Mouse (Mus musculus): ENCODE results near the gene Gm17334. TPM values are rescaled to one million over a fixed set of nuclear protein-coding genes. Genes with fewer than 3 reads are reported as not detected.

Gene Gm17334
- polyA plus RNA-seq, 1 experiment, result 0.18 TPM

DNA sequence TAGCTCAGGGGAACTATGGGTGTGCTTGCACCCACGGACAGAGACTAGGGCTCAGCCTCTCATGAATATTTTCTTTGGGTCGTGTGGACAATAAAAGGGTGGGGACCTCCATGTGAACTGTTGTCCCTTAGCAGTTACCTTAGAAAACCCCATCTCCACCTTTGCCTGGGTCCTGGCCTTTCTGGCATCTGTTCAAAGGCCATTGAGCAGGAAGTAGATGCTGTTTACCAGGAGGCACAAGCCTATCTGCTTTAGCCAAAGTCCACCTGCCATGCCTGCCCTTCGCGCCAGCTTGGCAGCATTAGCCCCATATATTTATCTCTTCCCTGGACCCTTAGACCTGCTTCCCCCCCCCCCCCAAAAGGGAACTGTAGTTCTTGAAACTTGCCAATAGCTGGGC lies 15.4 kb downstream of the Gm17334 start:
- Histone ChIP-seq H3K79me2 (ENCODE audit: control insufficient read depth, insufficient read depth) (no peaks in the 10 kb centered on the region), H3K4me3 (ENCODE audit: insufficient read depth, poor library complexity, severe bottlenecking) (no peak overlapping the region)
- TF ChIP-seq MYOG (IDR thresholded peaks at IDR 0.05; ENCODE audit: control insufficient read depth, extremely low read depth, insufficient read length), result no peak
- TF ChIP-seq MYOD1 (IDR thresholded peaks at IDR 0.05; ENCODE audit: control insufficient read depth, insufficient read length, low read depth), result no peak
- no peak for TF ChIP-seq CEBPB (IDR thresholded peaks at IDR 0.05; ENCODE audit: low read depth)
- no peak for TF ChIP-seq USF1 (IDR thresholded peaks at IDR 0.05; ENCODE audit: low read depth)
- no peak for TF ChIP-seq MAX (IDR thresholded peaks at IDR 0.05)
- no peak for TF ChIP-seq FOSL1 (IDR thresholded peaks at IDR 0.05; ENCODE audit: insufficient read depth, low read length, poor library complexity, severe bottlenecking)
- TF ChIP-seq CTCF (IDR thresholded peaks at IDR 0.05; ENCODE audit: control insufficient read depth, insufficient read depth, insufficient read length), result no peak

DNA sequence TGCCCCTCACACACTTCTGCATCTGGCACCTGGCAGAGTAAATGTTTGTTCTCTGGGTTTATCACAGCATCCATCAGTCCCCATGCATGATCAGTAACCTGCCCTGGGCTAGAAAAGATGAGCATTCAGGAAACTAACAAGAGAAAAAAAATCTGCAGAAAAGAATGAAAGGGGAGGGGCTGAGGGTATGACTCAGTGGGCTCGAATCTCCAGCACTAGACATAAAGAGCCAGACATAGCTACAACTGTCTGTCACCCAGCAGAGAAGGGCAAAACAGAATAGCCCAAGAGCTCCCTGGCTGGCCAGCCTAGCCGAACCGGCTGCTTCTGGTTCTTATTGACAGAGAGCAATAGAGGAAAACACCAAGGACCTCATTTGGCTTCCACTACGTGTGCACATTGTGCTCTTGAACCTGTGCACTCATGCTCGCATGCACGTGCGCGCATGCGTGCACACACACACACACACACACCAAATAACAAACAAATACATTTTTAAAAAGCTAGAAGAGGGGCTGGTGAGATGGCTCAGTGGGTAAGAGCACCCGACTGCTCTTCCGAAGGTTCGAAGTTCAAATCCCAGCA lies 17.9 kb downstream of the Gm17334 start:
- no peak for TF ChIP-seq CTCF (IDR thresholded peaks at IDR 0.05; ENCODE audit: control insufficient read depth, insufficient read depth, insufficient read length)
- TF ChIP-seq MYOG (IDR thresholded peaks at IDR 0.05; ENCODE audit: control insufficient read depth, extremely low read depth, insufficient read length), result no peak
- no peak for TF ChIP-seq USF1 (IDR thresholded peaks at IDR 0.05; ENCODE audit: low read depth)
- TF ChIP-seq CEBPB (IDR thresholded peaks at IDR 0.05; ENCODE audit: low read depth), result no peak
- TF ChIP-seq MYOD1 (IDR thresholded peaks at IDR 0.05; ENCODE audit: control insufficient read depth, insufficient read length, low read depth), result no peak
- H3ac ChIP-seq (ENCODE audit: control insufficient read depth, insufficient read length, low read depth), result no peak overlapping the region
- no peaks in the 10 kb centered on the region for H3K27me3 ChIP-seq (ENCODE audit: control insufficient read depth, insufficient read depth, insufficient read length)
- H3K79me3 ChIP-seq (ENCODE audit: low read depth), result no peaks in the 10 kb centered on the region
- H3K4me3 ChIP-seq (ENCODE audit: insufficient read depth, poor library complexity, severe bottlenecking), result no peak overlapping the region
- H3K36me3 ChIP-seq (ENCODE audit: control insufficient read depth, insufficient read depth), result no peaks in the 10 kb centered on the region
- H3K79me2 ChIP-seq (ENCODE audit: control insufficient read depth, insufficient read depth), result no peaks in the 10 kb centered on the region

More for the DNA sequence above, 15.4 kb downstream of the Gm17334 start:
- no peaks in the 10 kb centered on the region for H3K36me3 ChIP-seq (ENCODE audit: control insufficient read depth, insufficient read depth)
- H3K79me3 ChIP-seq (ENCODE audit: low read depth), result no peaks in the 10 kb centered on the region
- H3ac ChIP-seq (ENCODE audit: control insufficient read depth, insufficient read length, low read depth), result no peak overlapping the region
- H3K27me3 ChIP-seq (ENCODE audit: control insufficient read depth, insufficient read depth, insufficient read length), result no peaks in the 10 kb centered on the region

DNA sequence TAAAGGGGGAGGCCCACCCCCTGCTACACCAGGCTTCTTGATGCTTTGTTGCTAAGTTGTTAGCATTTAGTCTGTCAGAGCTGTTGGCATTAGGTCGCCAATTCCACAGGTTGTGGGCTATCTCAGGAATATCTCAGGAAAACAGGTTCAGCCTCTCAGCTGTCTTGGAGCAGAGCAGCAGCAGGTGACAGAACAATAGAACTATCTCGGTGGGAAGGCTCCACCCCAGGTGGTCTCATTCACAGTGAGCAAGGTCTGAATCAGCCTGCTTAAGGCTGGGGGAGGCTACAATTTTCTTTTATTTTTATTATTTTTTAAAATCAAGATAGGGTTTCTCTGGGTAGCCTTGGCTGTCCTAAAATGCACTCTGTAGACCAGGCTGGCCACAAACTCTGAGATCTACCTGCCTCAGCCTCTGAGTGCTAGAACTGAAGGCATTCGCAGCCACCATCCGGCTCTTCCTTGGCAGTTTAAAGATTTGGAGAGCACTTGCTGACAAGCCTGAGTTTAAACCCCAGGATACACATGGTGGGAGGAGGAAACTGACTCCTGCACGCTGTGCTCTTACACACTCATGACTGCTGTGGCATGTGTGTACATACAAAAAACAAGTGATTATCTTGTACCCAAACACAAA lies 23.2 kb downstream of the Gm17334 start:
- H3K79me2 ChIP-seq (ENCODE audit: control insufficient read depth, insufficient read depth), result no peaks in the 10 kb centered on the region
- H3K27me3 ChIP-seq (ENCODE audit: control insufficient read depth, insufficient read depth, insufficient read length), result no peaks in the 10 kb centered on the region
- no peaks in the 10 kb centered on the region for H3K79me3 ChIP-seq (ENCODE audit: low read depth)
- no peak for TF ChIP-seq FOSL1 (IDR thresholded peaks at IDR 0.05; ENCODE audit: insufficient read depth, low read length, poor library complexity, severe bottlenecking)
- no peak for TF ChIP-seq MYOD1 (IDR thresholded peaks at IDR 0.05; ENCODE audit: control insufficient read depth, insufficient read length, low read depth)
- H3K36me3 ChIP-seq (ENCODE audit: control insufficient read depth, insufficient read depth), result no peaks in the 10 kb centered on the region
- H3K4me3 ChIP-seq (ENCODE audit: insufficient read depth, poor library complexity, severe bottlenecking), result no peak overlapping the region
- H3ac ChIP-seq (ENCODE audit: control insufficient read depth, insufficient read length, low read depth), result no peak overlapping the region

DNA sequence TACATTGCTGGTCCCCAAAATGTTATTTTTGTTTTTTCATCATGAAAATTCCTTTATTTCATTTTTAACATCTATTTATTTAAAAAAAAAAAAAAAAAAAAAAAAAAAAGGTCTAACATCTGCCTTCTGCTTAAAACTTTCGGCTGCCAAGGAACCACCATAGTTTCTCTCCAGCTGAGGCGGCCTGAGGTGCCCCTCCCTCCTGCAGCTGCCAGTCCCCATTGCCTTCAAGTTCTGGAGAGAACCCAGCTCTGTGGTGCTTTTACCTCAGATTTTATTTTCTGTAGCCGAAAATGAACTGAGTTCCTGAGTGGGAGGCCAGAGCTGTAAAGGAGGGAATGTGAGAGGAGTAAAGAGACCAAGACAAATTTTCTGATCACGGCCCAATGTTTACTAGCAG lies 23.7 kb downstream of the Gm17334 start:
- Histone ChIP-seq H3K27me3 (ENCODE audit: control insufficient read depth, insufficient read depth, insufficient read length) (no peaks in the 10 kb centered on the region), H3K36me3 (ENCODE audit: control insufficient read depth, insufficient read depth) (no peaks in the 10 kb centered on the region), H3K79me3 (ENCODE audit: low read depth) (no peaks in the 10 kb centered on the region), H3K79me2 (ENCODE audit: control insufficient read depth, insufficient read depth) (no peaks in the 10 kb centered on the region), H3ac (ENCODE audit: control insufficient read depth, insufficient read length, low read depth) (no peak overlapping the region), H3K4me3 (ENCODE audit: insufficient read depth, poor library complexity, severe bottlenecking) (no peak overlapping the region)
- no peak for TF ChIP-seq USF1 (IDR thresholded peaks at IDR 0.05; ENCODE audit: low read depth)
- TF ChIP-seq CTCF (IDR thresholded peaks at IDR 0.05; ENCODE audit: control insufficient read depth, insufficient read depth, insufficient read length), result no peak
- no peak for TF ChIP-seq MAX (IDR thresholded peaks at IDR 0.05)
- TF ChIP-seq FOSL1 (IDR thresholded peaks at IDR 0.05; ENCODE audit: insufficient read depth, low read length, poor library complexity, severe bottlenecking), result no peak
- TF ChIP-seq CEBPB (IDR thresholded peaks at IDR 0.05; ENCODE audit: low read depth), result no peak
- no peak for TF ChIP-seq MYOG (IDR thresholded peaks at IDR 0.05; ENCODE audit: control insufficient read depth, extremely low read depth, insufficient read length)
- TF ChIP-seq MYOD1 (IDR thresholded peaks at IDR 0.05; ENCODE audit: control insufficient read depth, insufficient read length, low read depth), result no peak

DNA sequence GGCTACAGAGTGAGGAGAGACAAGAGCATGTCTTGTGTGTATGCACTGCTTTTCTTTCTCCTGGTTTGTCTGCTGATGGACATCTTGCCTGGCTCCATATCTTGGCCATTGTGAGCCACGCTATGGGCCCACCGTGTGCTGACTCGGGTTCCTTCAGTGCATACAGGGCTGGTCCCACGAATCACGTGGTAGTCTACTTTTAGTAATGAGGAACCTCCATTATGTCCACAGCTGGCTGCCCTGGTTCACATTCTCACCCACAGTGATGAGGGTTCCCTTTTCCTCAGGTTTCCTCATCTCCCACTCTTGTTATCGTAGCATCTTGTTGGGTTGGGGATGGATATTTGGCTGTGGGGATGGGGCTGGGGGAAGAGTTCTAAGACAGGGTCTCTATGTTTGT lies 24.4 kb downstream of the Gm17334 start:
- no peaks in the 10 kb centered on the region for H3K79me3 ChIP-seq (ENCODE audit: low read depth)
- no peaks in the 10 kb centered on the region for H3K79me2 ChIP-seq (ENCODE audit: control insufficient read depth, insufficient read depth)
- H3K27me3 ChIP-seq (ENCODE audit: control insufficient read depth, insufficient read depth, insufficient read length), result no peaks in the 10 kb centered on the region
- no peak overlapping the region for H3K4me3 ChIP-seq (ENCODE audit: insufficient read depth, poor library complexity, severe bottlenecking)
- TF ChIP-seq FOSL1 (IDR thresholded peaks at IDR 0.05; ENCODE audit: insufficient read depth, low read length, poor library complexity, severe bottlenecking) (no peak), MYOG (IDR thresholded peaks at IDR 0.05; ENCODE audit: control insufficient read depth, extremely low read depth, insufficient read length) (no peak), CEBPB (IDR thresholded peaks at IDR 0.05; ENCODE audit: low read depth) (no peak)
- no peak overlapping the region for H3ac ChIP-seq (ENCODE audit: control insufficient read depth, insufficient read length, low read depth)
- no peaks in the 10 kb centered on the region for H3K36me3 ChIP-seq (ENCODE audit: control insufficient read depth, insufficient read depth)

DNA sequence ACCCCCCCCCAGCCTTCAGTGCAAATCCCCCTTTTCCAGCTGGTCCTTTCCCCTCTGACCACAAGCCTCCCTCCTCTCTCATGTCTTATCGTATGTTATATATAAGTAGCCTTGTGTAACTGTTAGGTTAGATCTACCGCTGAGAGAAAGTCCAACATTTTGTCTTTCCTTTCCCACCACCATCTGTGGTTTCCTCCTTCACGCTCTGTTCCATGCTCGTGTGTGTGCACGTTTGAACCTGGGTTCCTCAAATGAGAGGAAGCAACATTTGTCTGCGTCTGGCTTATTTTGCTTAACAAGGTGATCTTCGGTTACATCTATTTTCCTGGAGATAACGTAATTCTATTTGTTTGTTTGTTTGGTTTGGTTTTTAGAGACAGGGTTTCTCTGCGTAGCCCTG lies 25.0 kb downstream of the Gm17334 start:
- H3K79me3 ChIP-seq (ENCODE audit: low read depth), result no peaks in the 10 kb centered on the region
- H3K79me2 ChIP-seq (ENCODE audit: control insufficient read depth, insufficient read depth), result no peaks in the 10 kb centered on the region
- no peak overlapping the region for H3K4me3 ChIP-seq (ENCODE audit: insufficient read depth, poor library complexity, severe bottlenecking)
- no peak overlapping the region for H3ac ChIP-seq (ENCODE audit: control insufficient read depth, insufficient read length, low read depth)
- no peak for TF ChIP-seq MYOG (IDR thresholded peaks at IDR 0.05; ENCODE audit: control insufficient read depth, extremely low read depth, insufficient read length)
- TF ChIP-seq MAX (IDR thresholded peaks at IDR 0.05), result no peak
- no peak for TF ChIP-seq CEBPB (IDR thresholded peaks at IDR 0.05; ENCODE audit: low read depth)
- no peak for TF ChIP-seq USF1 (IDR thresholded peaks at IDR 0.05; ENCODE audit: low read depth)
- no peak for TF ChIP-seq MYOD1 (IDR thresholded peaks at IDR 0.05; ENCODE audit: control insufficient read depth, insufficient read length, low read depth)
- H3K36me3 ChIP-seq (ENCODE audit: control insufficient read depth, insufficient read depth), result no peaks in the 10 kb centered on the region
- no peaks in the 10 kb centered on the region for H3K27me3 ChIP-seq (ENCODE audit: control insufficient read depth, insufficient read depth, insufficient read length)

Data from C2C12 (cell line).